Mouse (Mus musculus) stomach, postnatal 0 days (tissue): Measurements from ENCODE around the gene Qpctl.

Experiments
- CTCF ChIP-seq: IDR thresholded peaks from 2 replicates; pipeline ENCODE4 v1.5.1; 2016; ENCODE audit warnings: antibody characterized with exemption, low read depth, mild to moderate bottlenecking, moderate library complexity
- EP300 ChIP-seq: optimal IDR thresholded peaks from 2 replicates; pipeline ENCODE3; 2016; ENCODE audit warnings: antibody characterized with exemption

DNA sequence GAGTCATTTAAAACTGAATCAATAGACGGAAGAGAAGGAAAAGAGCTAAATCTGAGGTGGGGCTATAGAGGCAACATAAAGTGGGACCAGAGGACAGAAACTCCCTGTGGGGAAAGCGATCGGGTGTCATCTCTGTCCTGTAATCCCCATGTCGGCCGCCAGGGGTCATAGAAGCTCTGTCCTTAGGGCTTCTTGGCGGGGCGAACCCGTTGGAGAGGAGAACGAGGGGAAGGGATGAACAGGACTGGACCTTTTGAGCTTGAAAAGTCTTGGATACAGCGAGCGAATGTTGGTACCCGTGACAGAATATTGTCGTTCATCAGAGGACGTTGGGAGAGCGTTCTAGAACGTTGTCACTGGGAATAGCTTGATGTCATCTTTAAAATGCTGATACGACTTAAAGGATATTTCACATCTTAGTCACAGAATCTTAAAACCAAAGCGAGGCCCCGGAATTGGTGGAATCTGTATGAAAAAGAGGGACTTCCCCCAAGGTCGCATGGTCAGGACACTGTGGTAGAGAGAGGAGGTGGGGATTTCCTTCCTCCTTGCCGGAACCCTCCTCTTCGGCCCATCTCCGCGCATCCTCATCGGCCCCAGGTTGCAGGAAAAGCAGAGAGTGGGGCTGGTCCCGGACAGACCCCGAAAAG lies 29.5 kb upstream of the Qpctl start:
- peak; percentile 87 for TF ChIP-seq CTCF
- no peak for TF ChIP-seq EP300
